Mouse (Mus musculus): Measurements from ENCODE around the gene Ncl.
"Not testable (repeated sequence)": the region's sequence is repeated elsewhere in the genome, so short reads cannot be mapped to it uniquely, and the experiment has no call there.

- TF ChIP-seq CTCF (IDR thresholded peaks at IDR 0.05; ENCODE audit: borderline replicate concordance, extremely low read depth, insufficient read depth, insufficient read length); POLR2A (IDR thresholded peaks at IDR 0.05; ENCODE audit: borderline replicate concordance, extremely low read depth, insufficient read depth, insufficient read length, poor library complexity, severe bottlenecking): not testable (repeated sequence)
Measured at GRCm38 (mm10) chr1:86341096-86341495, 18.1 kb downstream of the Ncl start.

All from brain, embryonic 14.5 days (tissue).